Mouse (Mus musculus): Measurements from ENCODE around the gene Marc2. TPM values are rescaled to one million over a fixed set of nuclear protein-coding genes. Genes with fewer than 3 reads are reported as not detected.

The Marc2 gene
- total RNA-seq, 2 experiments from 2014 or later = 93.0 to 97.6 TPM

DNA sequence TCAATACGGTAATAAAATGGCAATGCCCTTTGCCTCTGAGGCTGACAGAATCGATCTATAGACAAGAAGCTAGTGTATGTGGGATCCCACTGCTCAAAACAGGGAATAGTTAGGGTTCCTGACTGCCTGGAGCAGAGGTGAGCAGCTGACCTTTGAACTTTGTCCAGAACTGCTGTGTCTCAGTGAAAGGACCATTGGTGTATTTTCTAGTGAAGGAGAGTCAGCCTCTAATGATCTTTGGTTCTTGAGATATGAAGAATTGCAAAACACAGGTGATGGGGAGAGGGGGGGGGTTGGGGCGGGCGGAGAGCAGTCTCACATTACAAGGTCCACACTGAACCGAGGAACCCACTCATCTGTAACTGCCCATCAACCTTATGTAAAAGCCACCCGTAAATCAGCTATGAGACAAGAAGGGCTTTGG, 36.7 kb downstream of the Marc2 start:
- no peak for DNase-seq (ENCODE audit: low spot score in 2 of 2)

DNA sequence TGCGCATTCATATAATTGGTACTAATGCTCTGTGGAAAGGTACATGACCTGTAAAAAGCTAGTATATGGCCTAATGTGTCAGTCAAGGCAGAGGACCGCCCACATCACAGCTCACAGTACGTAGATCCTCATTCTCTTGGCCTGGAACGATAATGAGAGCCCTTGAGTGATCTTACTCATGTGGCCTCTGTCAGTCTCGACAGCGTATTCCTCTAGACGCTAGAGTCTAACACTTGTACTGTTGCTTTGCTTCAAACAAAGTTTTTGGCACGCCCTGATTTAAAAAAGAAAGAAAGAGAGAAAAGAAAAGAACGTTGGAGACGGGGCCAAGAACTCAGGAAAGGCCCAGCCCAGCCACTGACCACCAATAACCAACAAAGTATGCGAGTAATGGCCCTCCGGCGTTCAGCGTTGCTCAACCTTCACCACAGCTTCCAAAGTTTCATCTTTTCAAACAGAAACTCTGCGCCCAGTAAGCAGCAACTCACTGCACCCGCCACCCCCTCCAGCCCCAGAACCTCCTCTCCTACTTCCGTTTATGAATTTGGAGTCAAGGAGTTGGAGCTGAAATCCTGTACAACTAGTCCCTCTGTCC, 37.7 kb downstream of the Marc2 start:
- DNase-seq (ENCODE audit: low spot score in 2 of 2) = no peak

DNA sequence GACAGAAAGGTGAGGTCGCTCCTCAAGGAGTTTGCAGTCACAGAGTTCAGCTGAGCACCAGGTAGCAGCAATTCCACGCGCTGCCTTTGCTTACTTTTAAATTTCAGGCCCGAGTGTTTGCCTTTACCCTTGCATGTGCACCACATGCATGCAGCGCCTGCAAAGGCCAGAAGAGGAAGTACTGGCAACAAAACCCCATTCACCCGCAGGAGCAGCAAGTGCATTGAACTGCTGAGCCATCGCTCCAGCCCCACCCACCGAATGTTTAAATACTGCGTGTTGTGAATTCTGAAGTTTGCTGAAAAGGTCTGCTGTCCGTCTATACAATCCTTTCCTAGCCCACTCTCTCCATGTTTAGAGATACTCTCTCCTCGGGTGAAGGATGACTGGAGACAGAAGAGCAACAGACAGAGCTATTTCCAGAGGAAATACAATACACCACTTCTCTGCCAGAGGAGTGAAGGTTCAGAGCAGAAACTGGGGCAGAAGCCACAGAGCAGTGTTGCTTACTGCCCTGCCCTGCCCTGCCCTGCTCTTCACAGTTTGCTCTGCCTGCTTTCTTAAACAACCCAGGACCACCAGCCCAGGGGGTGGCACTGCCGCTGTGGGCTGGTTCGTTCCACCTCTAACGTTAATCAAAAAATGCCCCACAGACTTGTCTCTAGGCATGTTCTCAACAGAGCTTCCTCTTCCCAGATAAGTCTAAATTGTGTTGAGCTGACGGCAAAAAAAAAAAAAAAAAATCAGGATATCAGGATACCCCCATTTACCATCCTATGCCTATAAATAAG, 38.4 kb downstream of the Marc2 start:
- no peak for DNase-seq (ENCODE audit: low spot score in 2 of 2)

DNA sequence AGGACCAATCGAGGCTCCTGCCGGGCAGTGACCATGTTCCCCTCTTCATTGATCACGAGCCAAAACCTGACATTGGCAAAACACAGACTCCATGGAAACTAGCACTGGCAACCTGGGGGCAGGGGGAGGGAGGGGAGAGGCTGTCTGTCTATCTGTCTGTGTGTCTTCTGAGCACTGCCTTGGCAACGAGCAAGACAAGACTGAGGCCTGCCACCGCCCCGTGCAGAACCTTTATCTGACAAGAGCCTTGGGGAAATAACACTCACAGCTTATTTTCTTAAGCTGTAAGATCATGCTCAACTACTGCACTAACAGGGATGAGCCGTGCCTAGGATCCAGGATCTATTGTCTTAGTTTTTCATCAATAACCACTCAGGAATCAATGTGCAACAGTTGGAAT, 39.1 kb downstream of the Marc2 start:
- DNase-seq (ENCODE audit: low spot score in 2 of 2) = no peak

DNA sequence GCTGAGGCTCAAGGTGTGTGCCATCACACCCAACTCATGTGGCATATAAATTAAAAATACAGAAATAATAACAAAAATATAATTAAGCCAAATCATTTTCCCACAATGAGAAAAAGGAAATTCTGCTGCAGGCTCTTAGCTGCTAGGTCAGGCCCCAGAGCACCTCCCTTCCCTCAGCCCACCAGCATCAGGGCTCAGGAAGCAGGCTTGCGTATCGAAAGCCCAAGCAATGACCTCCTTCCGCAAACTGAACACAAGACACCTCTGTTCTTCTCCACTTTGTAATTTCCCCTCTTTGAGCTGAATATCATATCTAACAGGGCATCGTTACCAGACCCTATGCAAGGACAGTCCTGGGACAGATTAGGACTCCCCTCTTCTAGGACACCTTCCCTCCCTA, 40.5 kb downstream of the Marc2 start:
- DNase-seq (ENCODE audit: low spot score in 2 of 2) = no peak

DNA sequence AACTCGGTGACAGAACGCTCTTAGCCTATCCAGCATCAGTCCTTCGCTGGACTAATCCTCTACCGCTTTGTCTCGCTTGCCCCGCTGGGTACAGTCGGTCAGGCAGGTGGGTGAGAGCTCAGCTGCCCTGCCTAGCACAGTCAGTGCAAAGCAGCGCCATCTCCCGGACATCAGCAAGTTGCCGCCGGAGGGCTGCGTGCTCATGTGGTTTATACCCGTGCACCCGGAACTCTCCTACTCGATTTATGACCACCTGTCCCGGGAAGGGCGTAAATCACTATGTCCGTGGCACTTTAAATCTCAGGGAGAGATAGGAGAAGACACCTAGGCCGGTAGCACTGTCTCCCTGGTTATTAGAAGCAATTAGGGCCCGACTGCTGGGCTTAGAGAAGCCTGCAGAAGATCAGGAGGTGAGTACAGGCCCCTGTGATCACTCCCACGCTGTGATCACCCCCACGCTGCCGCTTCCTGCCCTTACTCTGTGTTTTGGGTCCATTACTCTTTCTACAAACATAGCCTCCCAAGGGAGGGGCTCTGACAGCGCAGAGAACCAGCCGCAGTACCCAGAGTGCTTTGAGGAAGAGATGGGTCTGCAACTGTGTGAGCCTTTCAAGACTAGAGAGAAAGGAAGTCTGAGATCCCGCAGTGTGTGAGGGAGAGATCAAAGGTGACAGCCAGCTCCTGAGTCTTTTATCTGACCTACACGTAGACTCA, 52.9 kb downstream of the Marc2 start:
- peak in 1 of 2 experiments; percentile 12 for DNase-seq (ENCODE audit: low spot score in 2 of 2)

DNA sequence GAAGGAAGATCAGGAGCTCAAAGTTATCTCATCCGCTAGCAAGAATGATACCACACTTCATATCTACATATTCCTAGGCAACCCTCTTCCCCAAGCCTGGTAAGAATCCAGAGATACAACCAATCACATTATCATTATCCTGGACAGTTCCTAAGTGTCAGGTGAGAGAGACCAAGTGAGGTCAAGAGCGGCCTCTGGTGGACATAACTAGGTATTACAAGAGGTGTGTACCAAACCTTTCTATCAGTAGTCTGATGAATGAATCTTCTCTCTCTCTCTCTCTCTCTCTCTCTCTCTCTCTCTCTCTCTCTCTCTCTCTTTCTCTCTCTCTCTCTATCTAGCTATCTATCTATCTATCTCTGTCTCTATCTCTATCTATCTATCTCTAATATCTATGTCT, 55.1 kb downstream of the Marc2 start:
- DNase-seq (ENCODE audit: low spot score in 2 of 2) = peak in 1 of 2 experiments; percentile 46

DNA sequence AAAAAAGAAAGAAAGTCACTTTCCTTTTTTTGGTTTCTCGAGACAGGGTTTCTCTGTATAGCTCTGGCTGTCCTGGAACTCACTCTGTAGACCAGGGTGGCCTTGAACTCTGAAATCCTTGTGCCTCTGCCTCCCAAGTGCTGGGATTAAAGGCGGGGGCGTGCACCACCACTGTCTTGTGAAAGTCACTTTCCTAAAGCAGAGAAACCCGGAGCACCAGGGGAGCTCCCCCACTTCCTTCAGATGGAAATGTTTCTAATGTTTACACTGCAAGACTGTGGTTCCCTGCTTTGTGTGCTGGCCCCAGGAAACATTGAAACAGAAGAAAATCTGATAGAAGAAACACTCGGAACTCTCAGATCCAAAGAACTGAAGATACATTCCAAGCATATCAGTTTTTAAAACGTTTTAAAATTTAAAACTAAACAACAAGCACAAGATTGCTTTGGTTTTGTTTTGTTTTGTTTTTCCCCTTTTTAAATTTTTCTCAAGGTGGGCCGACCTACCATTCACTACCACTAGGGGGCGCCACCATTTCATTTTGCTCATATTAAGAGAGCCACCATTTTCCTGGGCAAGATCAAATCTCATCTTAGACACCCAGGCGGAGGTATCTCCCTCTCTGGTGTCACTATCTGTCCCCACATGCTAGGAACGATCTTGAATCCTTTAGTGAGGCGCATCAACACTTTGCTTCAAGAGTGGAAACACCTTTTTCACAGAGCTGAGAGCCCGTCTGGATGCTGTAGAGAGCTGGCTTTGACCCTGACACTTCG, 59.7 kb downstream of the Marc2 start:
- DNase-seq (ENCODE audit: low spot score in 2 of 2) = no peak

DNA sequence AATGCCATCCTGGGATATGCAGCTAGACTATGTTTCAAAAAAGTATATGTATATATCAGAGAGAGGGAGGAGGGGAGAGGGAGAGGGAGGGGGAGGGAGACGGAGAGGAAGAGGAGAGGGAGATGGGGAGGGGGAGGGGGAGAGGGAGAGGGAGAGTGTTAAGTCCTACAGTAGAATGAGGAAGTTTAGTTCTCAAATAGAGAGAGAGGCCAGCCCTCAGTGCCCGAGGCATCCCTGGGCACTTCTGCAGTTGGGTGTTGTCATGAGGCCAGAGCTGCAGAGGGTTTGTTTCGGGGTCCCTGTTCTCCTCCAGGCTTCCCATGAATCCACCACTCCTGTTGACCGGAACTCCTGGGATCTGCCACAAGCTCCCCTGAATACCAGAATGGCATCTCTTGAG, 62.6 kb downstream of the Marc2 start:
- no peak for DNase-seq (ENCODE audit: low spot score in 2 of 2)

DNA sequence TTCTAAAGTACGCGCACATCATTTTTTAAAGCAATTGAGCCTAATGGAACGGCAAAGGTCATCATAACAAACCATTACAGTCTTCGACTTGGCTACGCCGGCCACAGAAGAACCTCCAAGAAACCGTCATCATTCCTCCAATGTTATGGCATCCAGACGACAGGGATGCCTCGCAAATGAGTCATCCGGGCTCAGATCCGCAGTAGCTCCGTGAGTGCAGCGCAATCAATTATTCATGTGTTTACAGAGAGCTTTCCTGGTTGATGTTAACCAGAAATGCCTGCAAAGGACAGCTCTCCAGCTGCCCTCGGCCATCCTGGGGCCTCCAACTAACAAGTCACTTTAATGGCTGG, 64.1 kb downstream of the Marc2 start:
- no peak for DNase-seq (ENCODE audit: low spot score in 2 of 2)

DNA sequence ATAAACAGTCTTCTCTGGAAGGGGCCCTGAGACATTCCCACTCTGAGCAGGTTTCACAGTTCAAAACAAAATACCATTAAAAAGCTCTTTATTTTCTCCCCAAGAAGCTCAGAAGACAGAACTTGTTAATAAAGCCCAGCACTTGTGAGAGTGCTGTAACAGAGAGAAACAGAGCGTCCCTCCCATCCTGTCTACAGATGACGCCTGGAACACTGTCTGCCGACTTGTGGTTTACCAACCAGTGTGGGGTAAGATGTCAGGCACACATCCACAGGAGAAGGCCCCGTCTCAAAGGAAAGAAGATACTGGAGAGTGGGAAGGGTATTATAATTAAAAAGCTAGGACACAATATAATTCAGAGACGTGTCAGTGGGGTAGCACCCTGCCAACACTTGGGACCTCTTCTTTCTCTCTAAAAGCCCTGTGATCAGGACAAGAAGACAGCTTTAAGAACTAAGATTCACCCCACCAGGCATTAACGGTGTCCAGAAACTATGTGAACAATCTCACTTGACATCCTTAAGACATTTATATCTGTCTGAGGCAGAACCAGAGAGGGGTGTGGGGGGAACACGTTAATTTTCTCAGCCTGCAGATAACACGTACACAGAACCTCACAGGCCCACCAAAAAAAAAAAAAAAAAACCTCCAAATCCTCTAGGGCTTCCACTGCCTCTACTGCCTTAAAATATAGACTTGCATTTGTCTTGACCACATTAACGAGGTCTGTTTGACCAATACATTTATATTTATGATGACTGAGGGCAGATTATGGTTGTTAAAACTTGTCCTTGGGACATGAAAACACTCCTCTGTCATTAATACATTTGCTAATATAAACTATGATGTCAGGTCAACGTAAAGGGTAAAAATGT, 64.7 kb downstream of the Marc2 start:
- no peak for DNase-seq (ENCODE audit: low spot score in 2 of 2)

DNA sequence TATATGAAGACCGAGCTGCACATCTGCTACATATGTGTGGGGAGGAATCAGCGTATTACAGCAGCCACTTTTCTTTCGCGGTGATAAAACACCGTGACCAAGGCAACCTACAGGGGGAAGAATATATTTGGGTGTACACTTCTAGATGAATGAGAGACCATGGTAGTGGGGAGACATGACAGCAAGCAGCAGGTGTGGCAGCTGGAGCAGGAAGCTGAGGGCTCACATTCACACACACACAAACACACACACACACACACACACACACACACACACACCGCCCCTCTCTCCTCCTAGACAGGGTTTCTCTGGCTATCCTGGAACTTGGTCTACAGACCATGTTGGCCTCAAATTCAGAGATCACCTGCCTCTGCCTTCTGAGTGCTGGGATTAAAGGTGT, 68.1 kb downstream of the Marc2 start:
- DNase-seq (ENCODE audit: low spot score in 2 of 2) = no peak

DNA sequence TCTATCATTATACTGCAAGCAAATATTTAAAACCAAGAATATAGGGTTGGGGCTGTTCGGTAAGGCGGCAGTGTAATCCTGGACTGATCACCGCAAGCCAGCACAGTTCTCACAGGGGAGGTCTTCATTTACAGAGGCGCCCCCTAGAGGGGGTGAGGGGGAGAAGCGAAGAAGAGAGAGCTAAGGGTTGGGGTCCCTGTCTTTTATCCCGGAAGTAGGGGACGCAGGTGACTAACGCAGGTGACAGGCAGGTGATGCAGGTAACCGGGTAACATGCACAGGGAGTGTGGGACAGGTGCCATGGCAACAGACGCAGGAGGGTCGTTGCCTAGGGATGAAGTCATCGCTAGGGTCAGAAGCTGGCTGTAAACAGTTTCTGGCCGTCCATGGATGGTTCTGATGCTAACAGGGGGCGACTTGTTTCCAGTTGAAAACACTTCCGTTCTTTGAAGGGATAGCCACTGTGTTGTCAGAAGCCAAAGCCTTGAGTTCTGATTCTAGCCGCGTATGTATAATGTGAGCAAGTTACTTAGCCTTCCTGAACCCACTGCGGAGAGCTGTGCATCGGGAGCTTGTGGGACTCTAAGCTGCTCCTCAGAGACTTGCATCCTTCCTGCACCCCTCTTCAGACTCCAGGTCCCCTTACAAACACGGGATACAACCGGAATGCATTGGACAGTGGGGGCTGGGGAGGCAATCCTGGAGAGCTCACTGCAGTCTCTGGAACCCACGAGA, 69.0 kb downstream of the Marc2 start:
- DNase-seq (ENCODE audit: low spot score in 2 of 2) = no peak

DNA sequence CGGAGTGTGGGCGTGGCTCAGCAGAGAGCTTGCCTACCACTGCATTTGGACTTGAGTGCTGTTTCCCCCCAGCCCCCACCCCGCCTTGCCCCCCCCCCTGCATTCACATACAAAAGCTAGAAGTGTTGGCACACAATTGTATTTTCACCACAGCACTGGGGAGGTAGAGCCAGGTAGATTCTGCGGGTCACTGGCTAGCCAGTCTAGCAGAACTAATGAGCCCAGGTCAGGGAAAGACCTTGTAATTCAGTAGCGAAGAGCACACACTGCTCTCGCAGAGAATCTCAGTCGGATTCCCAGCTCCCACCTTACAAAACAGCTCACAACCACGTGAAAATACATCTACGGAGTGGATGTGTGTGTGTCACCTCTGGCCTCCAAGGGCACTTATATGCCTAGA, 71.0 kb downstream of the Marc2 start:
- no peak for DNase-seq (ENCODE audit: low spot score in 2 of 2)

DNA sequence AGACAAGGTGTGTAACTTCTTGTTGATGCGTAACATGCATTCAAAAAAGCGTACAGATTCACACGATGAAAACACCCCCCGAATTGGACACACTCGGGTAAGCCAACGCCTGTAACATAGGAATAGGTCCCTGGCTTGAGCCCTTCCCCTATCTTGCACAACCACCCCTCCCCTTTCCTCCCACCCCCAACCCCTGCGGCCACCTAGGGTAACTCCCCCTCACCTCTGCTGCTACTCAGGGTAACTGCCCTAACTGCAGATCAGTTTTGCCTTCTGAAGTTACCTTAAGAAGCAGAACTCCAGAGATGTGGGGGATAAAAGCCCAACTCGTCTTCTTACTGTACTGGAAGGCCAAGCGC, 74.4 kb downstream of the Marc2 start:
- DNase-seq (ENCODE audit: low spot score in 2 of 2) = no peak

DNA sequence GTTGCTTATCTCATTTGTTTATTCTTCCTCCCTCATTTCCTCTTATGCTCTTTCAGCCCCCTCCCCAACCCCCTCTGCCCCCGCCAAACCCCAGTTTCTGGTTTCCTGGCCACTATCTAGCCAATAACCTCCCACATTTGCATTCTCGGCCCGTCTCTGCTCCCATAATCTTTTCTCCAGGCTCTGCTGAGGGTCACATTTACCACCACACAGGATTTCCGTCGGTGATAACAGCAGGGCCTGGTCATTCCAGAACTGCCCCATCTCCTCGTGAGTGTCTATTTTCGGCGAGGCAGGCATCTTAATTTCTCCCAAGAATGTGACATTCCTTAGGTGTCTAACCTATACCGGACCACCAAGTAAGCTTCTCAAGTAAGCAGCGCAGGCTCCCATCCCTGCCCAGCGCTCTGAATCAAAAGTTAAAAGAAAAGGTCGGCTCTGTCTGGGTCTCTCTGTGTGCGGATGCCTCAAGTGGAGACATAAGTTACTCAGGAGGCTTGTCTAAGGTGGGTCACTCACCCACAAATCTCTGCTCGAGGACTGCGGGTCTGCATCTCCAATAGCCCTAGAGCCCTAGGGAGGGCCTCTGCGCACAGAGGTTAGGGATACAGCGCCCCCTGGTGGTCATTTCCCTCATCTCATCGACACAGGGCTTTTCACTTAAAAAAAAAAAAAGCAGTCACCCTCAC, 74.9 kb downstream of the Marc2 start:
- peak; percentile 60 to 63 for DNase-seq (ENCODE audit: low spot score in 2 of 2)

DNA sequence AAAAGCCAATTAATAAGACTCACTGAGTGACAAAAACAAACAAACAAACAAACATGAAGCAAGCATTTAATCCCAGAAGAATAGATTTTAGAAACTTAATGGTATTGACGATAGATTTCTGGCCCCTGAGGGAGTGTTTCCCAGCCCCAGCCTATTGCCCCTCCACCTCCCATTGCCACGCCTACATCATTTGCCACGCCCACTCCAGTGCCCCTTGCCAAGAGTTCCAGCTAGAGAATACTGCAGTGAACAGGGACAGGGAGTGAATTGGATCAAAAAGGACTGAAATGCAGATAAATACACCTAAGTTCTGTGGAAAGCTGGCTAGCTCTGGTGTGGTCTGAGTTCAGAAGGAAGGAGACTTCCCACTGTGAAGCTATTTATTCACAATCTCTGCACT, 82.4 kb downstream of the Marc2 start:
- no peak for DNase-seq (ENCODE audit: low spot score in 2 of 2)

All from layer of hippocampus, postnatal 14 days (tissue).